Mouse (Mus musculus): ENCODE results near the gene Olfr1129. TPM values are rescaled to one million over a fixed set of nuclear protein-coding genes. Genes with fewer than 3 reads are reported as not detected.

The Olfr1129 gene
- total RNA-seq (2023), result not detected

GRCm38 (mm10) chr2:87573602-87574001, at the start of gene Olfr1129:
TSS of gene Olfr1129 (plus strand) at chr2:87573902.

GRCm38 (mm10) chr2:87531496-87531895, 42.2 kb upstream of the Olfr1129 start, which contains the start of gene Olfr153:
TSS of gene Olfr153 (plus strand) at chr2:87531796.

GRCm38 (mm10) chr2:87545442-87545841, 28.3 kb upstream of the Olfr1129 start, which contains the start of gene Olfr1128:
TSS of gene Olfr1128 (minus strand) at chr2:87545542.

GRCm38 (mm10) chr2:87605912-87606311, 32.2 kb downstream of the Olfr1129 start, which contains the start of gene Olfr1130:
TSS of gene Olfr1130 (plus strand) at chr2:87606212.

GRCm38 (mm10) chr2:87626804-87627203, 53.1 kb downstream of the Olfr1129 start, which contains the start of gene Olfr1131:
TSS of gene Olfr1131 (plus strand) at chr2:87627104.

Other genes starting within 250 kb of the Olfr1129 start
- not detected for gene Olfr1120, start 219.1 kb upstream of the Olfr1129 start, total RNA-seq (2023)
- gene Olfr1121, start 204.0 kb upstream of the Olfr1129 start, total RNA-seq (2023), result not detected
- gene Olfr1122, start 188.1 kb upstream of the Olfr1129 start, total RNA-seq (2023), result not detected
- gene Olfr1123, start 157.3 kb upstream of the Olfr1129 start, total RNA-seq (2023), result not detected
- not detected for gene Olfr1124, start 143.6 kb upstream of the Olfr1129 start, total RNA-seq (2023)
- not detected for gene Olfr1126, start 119.9 kb upstream of the Olfr1129 start, total RNA-seq (2023)
- gene Pramel7, start 76.8 kb upstream of the Olfr1129 start, total RNA-seq (2023), result not detected
- gene Pramel6, start 67.3 kb upstream of the Olfr1129 start, total RNA-seq (2023), result not detected
- not detected for gene Olfr153, start 42.1 kb upstream of the Olfr1129 start, total RNA-seq (2023)
- gene Olfr1128, start 28.4 kb upstream of the Olfr1129 start, total RNA-seq (2023), result not detected
- gene Olfr1130, start 32.3 kb downstream of the Olfr1129 start, total RNA-seq (2023), result not detected
- gene Olfr1131, start 53.2 kb downstream of the Olfr1129 start, total RNA-seq (2023), result not detected
- gene Olfr1132, start 63.6 kb downstream of the Olfr1129 start, total RNA-seq (2023), result not detected
- gene Olfr1133, start 73.5 kb downstream of the Olfr1129 start, total RNA-seq (2023), result not detected
- not detected for gene Olfr1134, start 84.6 kb downstream of the Olfr1129 start, total RNA-seq (2023)
- not detected for gene Olfr1135, start 99.8 kb downstream of the Olfr1129 start, total RNA-seq (2023)
- not detected for gene Olfr1136, start 120.0 kb downstream of the Olfr1129 start, total RNA-seq (2023)
- not detected for gene Olfr1137, start 139.3 kb downstream of the Olfr1129 start, total RNA-seq (2023)
- not detected for gene Olfr1138, start 166.1 kb downstream of the Olfr1129 start, total RNA-seq (2023)
- not detected for gene Olfr1140, start 169.8 kb downstream of the Olfr1129 start, total RNA-seq (2023)
- gene Olfr1141, start 180.1 kb downstream of the Olfr1129 start, total RNA-seq (2023), result not detected
- gene Olfr152, start 205.6 kb downstream of the Olfr1129 start, total RNA-seq (2023), result not detected
- gene Olfr1143, start 226.7 kb downstream of the Olfr1129 start, total RNA-seq (2023), result not detected
- gene Olfr1145, start 235.9 kb downstream of the Olfr1129 start, total RNA-seq (2023), result not detected

Data from B cell, adult 67 days (primary cell).